Mouse (Mus musculus) cortical plate, adult 2 months (tissue): ENCODE results near the gene Olfr1197. TPM values are rescaled to one million over a fixed set of nuclear protein-coding genes. Genes with fewer than 3 reads are reported as not detected.

ENCODE experiments used
- H3K27ac ChIP-seq: fragments of 200-500 bp; 2 replicates; pipeline ENCODE4 v1.5.1; 2012; ENCODE audit warnings: low read length, control low read depth, inconsistent platforms; ENCODE audit not compliant: insufficient read depth
- H3K4me1 ChIP-seq: fragments of 200-500 bp; 2 replicates; pipeline ENCODE4 v1.6.1; 2011; ENCODE audit warnings: low read length; ENCODE audit not compliant: control insufficient read depth, insufficient read depth
- H3K4me3 ChIP-seq: fragments of 200-500 bp; 2 replicates; pipeline ENCODE4 v1.5.1; 2011; ENCODE audit warnings: mild to moderate bottlenecking, low read length, control low read depth; ENCODE audit not compliant: insufficient read depth
- CTCF ChIP-seq: fragments of 200-500 bp; IDR thresholded peaks from 2 replicates; pipeline ENCODE4 v1.5.1; 2011; ENCODE audit warnings: mild to moderate bottlenecking, control low read depth, low read length; ENCODE audit not compliant: insufficient read depth; ENCODE audit errors: extremely low read depth
- POLR2A ChIP-seq: fragments of 200-500 bp; IDR thresholded peaks from 2 replicates; pipeline ENCODE4 v1.6.1; 2011; ENCODE audit warnings: mild to moderate bottlenecking, low read length, control low read depth; ENCODE audit not compliant: insufficient read depth; ENCODE audit errors: extremely low read depth
- polyA plus RNA-seq: library from polyadenylated mRNA; depleted of rRNA; stranded (reverse); fragments of >200 nt; gene quantifications from 2 replicates; pipeline ENCODE4 v1.2.3, GENCODE M21; 2012; rRNA removed

The Olfr1197 gene
- polyA plus RNA-seq: not detected in 2 replicates

- TF ChIP-seq POLR2A (no peak), CTCF (no peak)
- H3K27ac ChIP-seq: no peak within 1 kb of the TSS
- no peaks in the 10 kb centered on the region for H3K4me1 ChIP-seq
Observed at GRCm38 (mm10) chr2:88732266-88732665, at the start of gene Olfr1197. Gene Olfr1197 (minus strand): TSS chr2:88732366.

GRCm38 (mm10) chr2:88770388-88770787 is 38.2 kb upstream of the Olfr1197 start, which contains the start of gene Olfr1200:
Gene Olfr1200 (minus strand): TSS chr2:88770488.
- Histone ChIP-seq H3K4me1 (no peaks in the 10 kb centered on the region), H3K27ac (no peak within 1 kb of the TSS), H3K4me3 (no peak within 1 kb of the TSS)
- TF ChIP-seq POLR2A: no peak
- no peak for TF ChIP-seq CTCF

More at GRCm38 (mm10) chr2:88732266-88732665, at the start of gene Olfr1197:
- no peak within 1 kb of the TSS for H3K4me3 ChIP-seq

- H3K4me1 ChIP-seq: no peaks in the 10 kb centered on the region
- no peak within 1 kb of the TSS for H3K4me3 ChIP-seq
- H3K27ac ChIP-seq: no peak within 1 kb of the TSS
- no peak for TF ChIP-seq CTCF
- no peak for TF ChIP-seq POLR2A
Observed at GRCm38 (mm10) chr2:88760369-88760768, 28.2 kb upstream of the Olfr1197 start, which contains the start of gene Olfr1199. Gene Olfr1199 (minus strand): TSS chr2:88760469.

GRCm38 (mm10) chr2:88751270-88751669 is 19.1 kb upstream of the Olfr1197 start, which contains the start of gene Olfr1198:
Gene Olfr1198 (minus strand): TSS chr2:88751370.
- H3K4me1 ChIP-seq: no peaks in the 10 kb centered on the region
- TF ChIP-seq CTCF (no peak), POLR2A (no peak)
- no peak within 1 kb of the TSS for H3K4me3 ChIP-seq
- H3K27ac ChIP-seq: no peak within 1 kb of the TSS

GRCm38 (mm10) chr2:88743379-88743778 is 11.2 kb upstream of the Olfr1197 start:
- H3K4me1 ChIP-seq: no peaks in the 10 kb centered on the region
- no peak overlapping the region for H3K4me3 ChIP-seq
- H3K27ac ChIP-seq: no peak overlapping the region
- TF ChIP-seq CTCF (no peak), POLR2A (no peak)

GRCm38 (mm10) chr2:88704497-88704896 is 27.7 kb downstream of the Olfr1197 start, which contains the start of gene Olfr1196:
Gene Olfr1196 (minus strand): TSS chr2:88704597.
- Histone ChIP-seq H3K27ac (no peak within 1 kb of the TSS), H3K4me1 (no peaks in the 10 kb centered on the region), H3K4me3 (no peak within 1 kb of the TSS)
- TF ChIP-seq POLR2A (no peak), CTCF (no peak)

GRCm38 (mm10) chr2:88689087-88689486 is 43.1 kb downstream of the Olfr1197 start, which contains the start of gene Olfr1195:
Gene Olfr1195 (minus strand): TSS chr2:88689187.
- Histone ChIP-seq H3K4me1 (no peaks in the 10 kb centered on the region), H3K4me3 (no peak within 1 kb of the TSS), H3K27ac (no peak within 1 kb of the TSS)
- no peak for TF ChIP-seq POLR2A
- TF ChIP-seq CTCF: no peak

Other genes with a start within 250 kb of the Olfr1197 start
- gene Olfr1184, start 248.8 kb downstream of the Olfr1197 start, polyA plus RNA-seq: not detected in 2 replicates
- not detected in 2 replicates for gene Olfr1185-ps1, start 239.0 kb downstream of the Olfr1197 start, polyA plus RNA-seq
- gene Olfr1186, start 213.8 kb downstream of the Olfr1197 start, polyA plus RNA-seq: not detected in 2 replicates
- not detected in 2 replicates for gene Olfr1188, start 175.4 kb downstream of the Olfr1197 start, polyA plus RNA-seq
- gene Olfr1189, start 145.9 kb downstream of the Olfr1197 start, polyA plus RNA-seq: not detected in 2 replicates
- not detected in 2 replicates for gene Olfr1191-ps1, start 91.8 kb downstream of the Olfr1197 start, polyA plus RNA-seq
- not detected in 2 replicates for gene Olfr1192-ps1, start 83.9 kb downstream of the Olfr1197 start, polyA plus RNA-seq
- gene Olfr1193, start 56.7 kb downstream of the Olfr1197 start, polyA plus RNA-seq: not detected in 2 replicates
- not detected in 2 replicates for gene Olfr1195, start 43.2 kb downstream of the Olfr1197 start, polyA plus RNA-seq
- gene Olfr1196, start 27.8 kb downstream of the Olfr1197 start, polyA plus RNA-seq: not detected in 2 replicates
- gene Olfr1198, start 19.0 kb upstream of the Olfr1197 start, polyA plus RNA-seq: not detected in 2 replicates
- not detected in 2 replicates for gene Olfr1199, start 28.1 kb upstream of the Olfr1197 start, polyA plus RNA-seq
- gene Olfr1200, start 38.1 kb upstream of the Olfr1197 start, polyA plus RNA-seq: not detected in 2 replicates
- not detected in 2 replicates for gene Olfr1201, start 60.7 kb upstream of the Olfr1197 start, polyA plus RNA-seq
- not detected in 2 replicates for gene Olfr1202, start 82.1 kb upstream of the Olfr1197 start, polyA plus RNA-seq
- gene Olfr1205, start 97.4 kb upstream of the Olfr1197 start, polyA plus RNA-seq: not detected in 2 replicates
- not detected in 2 replicates for gene Olfr1204, start 116.9 kb upstream of the Olfr1197 start, polyA plus RNA-seq
- not detected in 2 replicates for gene Olfr1206, start 130.9 kb upstream of the Olfr1197 start, polyA plus RNA-seq
- gene Olfr1208, start 169.9 kb upstream of the Olfr1197 start, polyA plus RNA-seq: not detected in 2 replicates
- not detected in 2 replicates for gene Olfr1209, start 182.8 kb upstream of the Olfr1197 start, polyA plus RNA-seq
- not detected in 2 replicates for gene Olfr1211, start 205.7 kb upstream of the Olfr1197 start, polyA plus RNA-seq
- gene Olfr1212, start 221.6 kb upstream of the Olfr1197 start, polyA plus RNA-seq: not detected in 2 replicates
- gene Gm13762, start 247.9 kb upstream of the Olfr1197 start, polyA plus RNA-seq: 0.04 TPM in 1 of 2 replicates, not detected in the other